8 mouse cellular contexts compared by ENCODE assay signal in the genomic region with DNA sequence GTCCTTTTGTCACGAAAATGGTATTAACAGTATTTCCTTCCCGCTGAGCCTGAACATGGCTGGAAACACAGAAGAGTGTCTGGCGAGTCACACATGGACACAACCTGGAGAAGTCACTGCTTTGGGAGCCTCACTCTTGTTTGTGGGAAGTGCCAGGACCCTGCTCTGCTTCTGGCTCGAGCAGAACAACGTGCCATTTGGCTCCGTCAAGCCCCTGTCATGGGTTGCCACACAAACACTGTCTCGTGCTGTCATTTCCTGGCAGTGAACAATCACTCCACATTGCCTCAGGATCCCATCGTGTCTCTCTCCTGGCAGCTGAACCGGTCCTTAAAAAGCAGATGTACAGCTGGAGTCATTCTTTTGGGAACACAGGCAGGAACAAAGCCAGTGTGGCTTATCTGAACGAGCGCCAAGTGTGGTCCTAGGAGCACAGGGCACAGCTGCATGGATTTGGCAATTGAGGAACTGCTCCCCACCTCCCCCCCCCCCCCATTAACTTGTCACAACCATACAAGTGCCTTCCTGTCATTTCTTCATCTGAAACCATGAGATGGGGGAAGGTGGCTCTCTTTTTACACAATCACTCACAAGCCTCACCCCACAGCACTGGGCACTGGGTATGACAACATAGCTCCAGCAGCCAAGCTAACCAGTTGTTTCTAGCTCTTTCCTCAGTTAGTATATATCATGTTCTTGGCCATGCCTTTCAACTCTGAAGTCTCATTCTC. TPM values are rescaled to one million over a fixed set of nuclear protein-coding genes. Genes with fewer than 3 reads are reported as not detected.
DNase-seq lines count a peak whose midpoint lies in the region; ATAC-seq lines count a peak whose summit lies in the region.

No protein-coding gene starts in this region.

- peak overlapping the region; percentile 36 for H3K4me3 ChIP-seq in embryonic facial prominence, embryonic 13.5 days
- H3K4me3 ChIP-seq in limb, embryonic 11.5 days (ENCODE audit: low read depth, low read length): no peak overlapping the region; the same call in 1 of the 2 replicates
- H3K4me3 ChIP-seq in midbrain, embryonic 12.5 days: peak overlapping the region; percentile 24

- peaks cover 34% of the 10 kb centered on the region for H3K4me1 ChIP-seq in embryonic facial prominence, embryonic 13.5 days
- peaks cover 18% of the 10 kb centered on the region for H3K4me1 ChIP-seq in limb, embryonic 11.5 days (ENCODE audit: control insufficient read depth, insufficient read depth, low read length)
- peaks cover 44% of the 10 kb centered on the region for H3K4me1 ChIP-seq in midbrain, embryonic 12.5 days

- peak overlapping the region; percentile 67 for H3K9ac ChIP-seq in embryonic facial prominence, embryonic 13.5 days
- peak overlapping the region; percentile 2 for H3K9ac ChIP-seq in limb, embryonic 11.5 days (ENCODE audit: low read length)
- peak overlapping the region; percentile 43 for H3K9ac ChIP-seq in midbrain, embryonic 12.5 days (replicated peaks)

- DNase-seq in urinary bladder, adult 2 months (ENCODE audit: low spot score): peak; percentile 34
- no peak for DNase-seq in urinary bladder, adult 18-20 months (ENCODE audit: low spot score in 2 of 2)
- DNase-seq in heart, adult 18-20 months: peak; percentile 88 to 89
- DNase-seq in kidney, adult 11 months: peak; percentile 56
- DNase-seq in limb, embryonic 11.5 days (ENCODE audit: low spot score): no peak
- peak; percentile 45 to 52 for DNase-seq in spleen, adult 18-20 months

- H3K4me2 ChIP-seq in embryonic facial prominence, embryonic 13.5 days: peak overlapping the region; percentile 63
- peak overlapping the region; percentile 36 for H3K4me2 ChIP-seq in limb, embryonic 11.5 days (ENCODE audit: low read depth, severe bottlenecking)
- H3K4me2 ChIP-seq in midbrain, embryonic 12.5 days (replicated peaks): peak overlapping the region; percentile 50

- WGBS in embryonic facial prominence, embryonic 13.5 days: 19% methylated on average over 11 of the region's 11 CpGs
- WGBS in limb, embryonic 11.5 days: 28% methylated on average over 11 of the region's 11 CpGs
- 20% methylated on average over 11 of the region's 11 CpGs for WGBS in midbrain, embryonic 12.5 days

- H3K27ac ChIP-seq in embryonic facial prominence, embryonic 13.5 days: peak overlapping the region; percentile 99
- peak overlapping the region; percentile 30 for H3K27ac ChIP-seq in limb, embryonic 11.5 days (replicated peaks; ENCODE audit: low read depth, low read length)
- peak overlapping the region; percentile 91 for H3K27ac ChIP-seq in midbrain, embryonic 12.5 days (replicated peaks)

- H3K9me3 ChIP-seq in embryonic facial prominence, embryonic 13.5 days: no peaks in the 10 kb centered on the region
- H3K9me3 ChIP-seq in limb, embryonic 11.5 days (ENCODE audit: control insufficient read depth, low read length): no peaks in the 10 kb centered on the region
- H3K9me3 ChIP-seq in midbrain, embryonic 12.5 days: no peaks in the 10 kb centered on the region

- H3K27me3 ChIP-seq in embryonic facial prominence, embryonic 13.5 days: no peaks in the 10 kb centered on the region
- no peaks in the 10 kb centered on the region for H3K27me3 ChIP-seq in limb, embryonic 11.5 days (ENCODE audit: control insufficient read depth, insufficient read depth, low read length)
- no peaks in the 10 kb centered on the region for H3K27me3 ChIP-seq in midbrain, embryonic 12.5 days

- ATAC-seq in embryonic facial prominence, embryonic 13.5 days (ENCODE audit: insufficient number of reproducible peaks, insufficient read depth, low FRiP score, low TSS enrichment, low read depth): no peak
- no peak for ATAC-seq in limb, embryonic 11.5 days (ENCODE audit: insufficient number of reproducible peaks, low FRiP score, low TSS enrichment, low read depth)
- ATAC-seq in midbrain, embryonic 12.5 days (ENCODE audit: low FRiP score, low read depth): 0 out of 2 replicates have a peak, but pooled peaks have one; percentile 6

- H3K36me3 ChIP-seq in embryonic facial prominence, embryonic 13.5 days: 0 out of 2 replicates have a peak, but pooled peaks cover 2% of the 10 kb centered on the region
- peaks cover 4% of the 10 kb centered on the region; the same call in 1 of the 2 replicates for H3K36me3 ChIP-seq in limb, embryonic 11.5 days (ENCODE audit: control insufficient read depth, insufficient read depth, low read length)
- H3K36me3 ChIP-seq in midbrain, embryonic 12.5 days: no peaks in the 10 kb centered on the region

RNA-seq across cellular contexts. Expression of gene Sde2, which starts 2.3 kb away (rescaled TPM):
- 18.3 and 19.0 TPM in 2 replicates for polyA plus RNA-seq in urinary bladder, adult 2 months (2012; rRNA removed)
- 36.0 and 42.7 TPM in 2 replicates for polyA plus RNA-seq in embryonic facial prominence, embryonic 13.5 days (2015; fragmentation: Nextera tagmentation; extraction: Ambion mirVana)
- total RNA-seq in heart, adult 18-20 months (2021): 10 to 100 TPM; 10.1 to 11.4 TPM
- polyA plus RNA-seq in limb, embryonic 11.5 days (2014; fragmentation: Nextera tagmentation; extraction: Ambion mirVana): 44.1 and 46.9 TPM in 2 replicates
- 36.3 and 36.7 TPM in 2 replicates for polyA plus RNA-seq in midbrain, embryonic 12.5 days (2016; fragmentation: Nextera tagmentation; extraction: Ambion mirVana)

RNA-seq across cellular contexts. Expression of gene H3f3a, which starts 34.9 kb away (rescaled TPM):
- 810 and 870 TPM in 2 replicates for polyA plus RNA-seq in urinary bladder, adult 2 months (2012; rRNA removed)
- polyA plus RNA-seq in embryonic facial prominence, embryonic 13.5 days (2015; fragmentation: Nextera tagmentation; extraction: Ambion mirVana): 2,801 and 3,318 TPM in 2 replicates
- total RNA-seq in heart, adult 18-20 months (2021): 100 to 1,000 TPM; 363 to 405 TPM
- 3,717 and 3,908 TPM in 2 replicates for polyA plus RNA-seq in limb, embryonic 11.5 days (2014; fragmentation: Nextera tagmentation; extraction: Ambion mirVana)
- polyA plus RNA-seq in midbrain, embryonic 12.5 days (2016; fragmentation: Nextera tagmentation; extraction: Ambion mirVana): 3,369 and 3,552 TPM in 2 replicates

RNA-seq across cellular contexts. Expression of gene Lefty2, which starts 44.2 kb away (rescaled TPM):
- polyA plus RNA-seq in urinary bladder, adult 2 months (2012; rRNA removed): 0.29 and 0.44 TPM in 2 replicates
- 0.11 and 0.48 TPM in 2 replicates for polyA plus RNA-seq in embryonic facial prominence, embryonic 13.5 days (2015; fragmentation: Nextera tagmentation; extraction: Ambion mirVana)
- not detected for total RNA-seq in heart, adult 18-20 months (2021)
- polyA plus RNA-seq in limb, embryonic 11.5 days (2014; fragmentation: Nextera tagmentation; extraction: Ambion mirVana): 0.08 TPM in 1 of 2 replicates, not detected in the other
- not detected in 2 replicates for polyA plus RNA-seq in midbrain, embryonic 12.5 days (2016; fragmentation: Nextera tagmentation; extraction: Ambion mirVana)

RNA-seq across cellular contexts. Expression of gene Pycr2, which starts 55.4 kb away (rescaled TPM):
- polyA plus RNA-seq in urinary bladder, adult 2 months (2012; rRNA removed): 34.1 and 46.5 TPM in 2 replicates
- 98.7 and 109 TPM in 2 replicates for polyA plus RNA-seq in embryonic facial prominence, embryonic 13.5 days (2015; fragmentation: Nextera tagmentation; extraction: Ambion mirVana)
- total RNA-seq in heart, adult 18-20 months (2021): 10 to 100 TPM; 12.2 to 12.4 TPM
- 120 and 137 TPM in 2 replicates for polyA plus RNA-seq in limb, embryonic 11.5 days (2014; fragmentation: Nextera tagmentation; extraction: Ambion mirVana)
- 94.0 and 98.4 TPM in 2 replicates for polyA plus RNA-seq in midbrain, embryonic 12.5 days (2016; fragmentation: Nextera tagmentation; extraction: Ambion mirVana)

Comparison
In these comparisons a context has a peak if more than half of its experiments do, and no peak if none do; other contexts are left out.
1. DNase-seq: peak in urinary bladder, adult 2 months (single experiment), heart, adult 18-20 months (2 of 2), kidney, adult 11 months (single experiment) and spleen, adult 18-20 months (2 of 2); none in urinary bladder, adult 18-20 months (0 of 2) and limb, embryonic 11.5 days (single experiment).
2. H3K27ac ChIP-seq: peak in every context shown above with its lines; median percentile 99 in embryonic facial prominence, embryonic 13.5 days; 91 in midbrain, embryonic 12.5 days; 30 in limb, embryonic 11.5 days.
3. H3K9ac ChIP-seq: peak in every context shown above with its lines; median percentile 67 in embryonic facial prominence, embryonic 13.5 days; 43 in midbrain, embryonic 12.5 days; 2 in limb, embryonic 11.5 days.
4. Peak in every context shown above with its lines, with median percentiles within 50 percentile points of each other: H3K4me2 ChIP-seq.